Mouse (Mus musculus) spleen, adult 2 months (tissue): Measurements from ENCODE around the gene Smarca4. TPM values are rescaled to one million over a fixed set of nuclear protein-coding genes. Genes with fewer than 3 reads are reported as not detected.

Source experiments
- DNase-seq, 2 experiments: peaks; one replicate each; pipeline versions ENCODE4 v3.0.0 to v3.0.0-alpha.2; 2012 to 2021; ENCODE audit warnings: low spot score in 2 of 2, low read depth in 1 of 2
- H3K27ac ChIP-seq: fragments of 200-500 bp; 2 replicates; pipeline ENCODE4 v1.5.1; 2012; ENCODE audit warnings: low read length, inconsistent platforms; ENCODE audit not compliant: insufficient read depth
- H3K27me3 ChIP-seq: fragments of 200-500 bp; 2 replicates; pipeline ENCODE4 v1.6.1; 2012; ENCODE audit warnings: mild to moderate bottlenecking, moderate library complexity, low read length, inconsistent platforms; ENCODE audit not compliant: control insufficient read depth, insufficient read depth
- H3K36me3 ChIP-seq: fragments of 200-500 bp; 2 replicates; pipeline ENCODE4 v1.6.1; 2012; ENCODE audit warnings: mild to moderate bottlenecking, low read length, inconsistent platforms; ENCODE audit not compliant: control insufficient read depth, insufficient read depth
- H3K4me1 ChIP-seq: fragments of 200-500 bp; 2 replicates; pipeline ENCODE4 v1.6.1; 2011; ENCODE audit warnings: inconsistent platforms; ENCODE audit not compliant: control insufficient read depth, insufficient read depth, insufficient read length
- H3K4me3 ChIP-seq: fragments of 200-500 bp; 2 replicates; pipeline ENCODE4 v1.5.1; 2011; ENCODE audit warnings: mild to moderate bottlenecking, inconsistent platforms; ENCODE audit not compliant: insufficient read depth, insufficient read length; ENCODE audit errors: extremely low read depth
- CTCF ChIP-seq: fragments of 200-500 bp; IDR thresholded peaks from 2 replicates; pipeline ENCODE4 v1.5.1; 2011; ENCODE audit warnings: mild to moderate bottlenecking, inconsistent platforms; ENCODE audit not compliant: insufficient read depth, insufficient read length, insufficient replicate concordance; ENCODE audit errors: extremely low read depth
- POLR2A ChIP-seq: fragments of 200-500 bp; IDR thresholded peaks from 2 replicates; pipeline ENCODE4 v1.6.1; 2011; ENCODE audit warnings: low read depth, low read length, inconsistent platforms
- WGBS: fragments of 180-500 bp; shearing (Covaris S2); methylation state at CpG from one replicate; pipeline ENCODE4 v1.1.7; 2018; 5-methylcytosine and 5-hydroxymethylcytosine counted together
- polyA plus RNA-seq: library from polyadenylated mRNA; depleted of rRNA; stranded (reverse); fragments of >200 nt; gene quantifications from 2 replicates; pipeline ENCODE4 v1.2.3, GENCODE M21; 2012

Gene Smarca4
- polyA plus RNA-seq, 1 experiment = 30.2 TPM

DNA sequence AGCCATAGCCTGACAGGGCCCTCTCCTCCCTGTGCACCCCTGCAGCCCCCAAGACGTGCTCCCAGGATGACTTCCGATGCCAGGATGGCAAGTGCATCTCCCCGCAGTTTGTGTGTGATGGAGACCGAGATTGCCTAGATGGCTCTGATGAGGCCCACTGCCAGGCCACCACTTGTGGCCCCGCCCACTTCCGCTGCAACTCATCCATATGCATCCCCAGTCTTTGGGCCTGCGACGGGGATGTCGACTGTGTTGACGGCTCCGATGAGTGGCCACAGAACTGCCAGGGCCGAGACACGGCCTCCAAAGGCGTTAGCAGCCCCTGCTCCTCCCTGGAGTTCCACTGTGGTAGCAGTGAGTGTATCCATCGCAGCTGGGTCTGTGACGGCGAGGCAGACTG, 117.5 kb downstream of the Smarca4 start:
- H3K36me3 ChIP-seq = peaks cover 18% of the 10 kb centered on the region
- H3K4me3 ChIP-seq = no peak overlapping the region
- no peak for DNase-seq
- no peak overlapping the region for H3K27ac ChIP-seq
- H3K27me3 ChIP-seq = no peaks in the 10 kb centered on the region
- WGBS = 97% methylated on average over 17 of the region's 17 CpGs
- no peak for TF ChIP-seq CTCF
- no peak for TF ChIP-seq POLR2A
- H3K4me1 ChIP-seq = no peaks in the 10 kb centered on the region

DNA sequence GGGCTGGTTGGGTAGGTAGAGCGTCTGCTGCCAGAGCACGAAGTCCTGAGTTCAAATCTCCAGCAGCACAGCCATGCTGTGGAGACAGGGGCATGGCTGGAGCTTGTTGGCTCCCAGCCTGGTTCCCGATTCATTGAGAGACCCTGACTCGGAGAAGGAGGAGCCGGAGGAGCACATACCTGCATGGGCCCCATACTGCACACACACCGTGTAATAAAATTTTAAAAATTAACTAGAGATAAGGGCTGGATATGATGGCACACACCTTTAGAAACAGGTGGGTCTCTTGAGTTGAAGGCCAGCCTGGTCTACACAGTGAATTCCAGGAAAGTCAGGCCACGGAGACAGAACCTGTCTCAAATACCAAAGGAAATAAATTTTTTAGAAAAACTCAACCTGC, 118.0 kb downstream of the Smarca4 start:
- no peaks in the 10 kb centered on the region for H3K4me1 ChIP-seq
- no peak overlapping the region for H3K4me3 ChIP-seq
- TF ChIP-seq POLR2A (no peak), CTCF (no peak)
- 97% methylated on average over 7 of the region's 7 CpGs for WGBS
- no peak for DNase-seq
- peaks cover 21% of the 10 kb centered on the region for H3K36me3 ChIP-seq
- H3K27ac ChIP-seq = no peak overlapping the region
- H3K27me3 ChIP-seq = no peaks in the 10 kb centered on the region

GRCm38 (mm10) chr9:21735126-21735525, 119.2 kb downstream of the Smarca4 start:
- DNase-seq = no peak

GRCm38 (mm10) chr9:21736580-21736979, 120.6 kb downstream of the Smarca4 start:
- H3K36me3 ChIP-seq = peaks cover 30% of the 10 kb centered on the region
- WGBS = 78% methylated on average over 3 of the region's 3 CpGs
- no peak overlapping the region for H3K27ac ChIP-seq
- H3K4me1 ChIP-seq = no peaks in the 10 kb centered on the region
- H3K4me3 ChIP-seq = no peak overlapping the region
- no peaks in the 10 kb centered on the region for H3K27me3 ChIP-seq
- DNase-seq = no peak
- no peak for TF ChIP-seq POLR2A

More at GRCm38 (mm10) chr9:21735126-21735525, 119.2 kb downstream of the Smarca4 start:
- WGBS = 96% methylated on average over 14 of the region's 14 CpGs
- peaks cover 29% of the 10 kb centered on the region for H3K36me3 ChIP-seq
- H3K27ac ChIP-seq = no peak overlapping the region
- TF ChIP-seq POLR2A (no peak), CTCF (no peak)
- no peak overlapping the region for H3K4me3 ChIP-seq
- H3K27me3 ChIP-seq = no peaks in the 10 kb centered on the region
- H3K4me1 ChIP-seq = no peaks in the 10 kb centered on the region

DNA sequence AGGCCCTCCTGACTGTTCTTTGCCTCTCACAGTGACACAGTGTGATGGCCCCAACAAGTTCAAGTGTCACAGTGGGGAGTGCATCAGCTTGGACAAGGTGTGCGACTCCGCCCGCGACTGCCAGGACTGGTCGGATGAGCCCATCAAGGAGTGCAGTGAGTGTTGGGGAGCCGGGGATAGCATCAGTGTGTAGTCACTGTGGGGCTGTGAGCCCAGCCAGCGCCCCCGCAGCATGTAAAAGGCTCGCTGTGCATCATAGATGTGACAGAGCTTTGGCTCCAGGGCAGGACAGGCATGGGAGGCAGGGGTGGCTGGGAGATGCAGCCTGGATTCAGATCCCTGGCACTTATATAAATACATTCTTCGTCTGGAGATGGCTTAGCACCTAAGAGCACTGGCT, 121.2 kb downstream of the Smarca4 start:
- Histone ChIP-seq H3K27ac (no peak overlapping the region), H3K4me3 (no peak overlapping the region), H3K36me3 (peaks cover 32% of the 10 kb centered on the region), H3K27me3 (no peaks in the 10 kb centered on the region), H3K4me1 (no peaks in the 10 kb centered on the region)
- TF ChIP-seq POLR2A = no peak
- no peak for TF ChIP-seq CTCF
- WGBS = 97% methylated on average over 10 of the region's 10 CpGs
- DNase-seq = no peak

DNA sequence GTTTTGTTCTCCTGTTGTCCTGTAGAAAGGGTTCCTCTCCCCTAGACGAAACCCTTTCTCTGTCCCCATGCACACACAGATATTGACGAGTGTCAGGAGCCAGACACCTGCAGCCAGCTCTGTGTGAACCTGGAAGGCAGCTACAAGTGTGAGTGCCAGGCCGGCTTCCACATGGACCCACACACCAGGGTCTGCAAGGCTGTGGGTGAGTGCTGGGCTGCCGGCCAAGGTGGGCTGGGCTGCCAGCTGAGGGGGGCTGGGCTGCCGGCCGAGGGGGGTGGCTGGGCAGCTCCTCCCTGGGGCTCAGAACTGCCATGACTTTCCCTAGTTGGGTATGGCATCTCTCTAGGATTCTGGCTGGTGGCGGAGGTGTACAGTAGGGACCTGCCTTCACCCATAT, 122.8 kb downstream of the Smarca4 start:
- no peaks in the 10 kb centered on the region for H3K4me1 ChIP-seq
- no peaks in the 10 kb centered on the region for H3K27me3 ChIP-seq
- no peak overlapping the region for H3K27ac ChIP-seq
- DNase-seq = no peak
- peaks cover 28% of the 10 kb centered on the region for H3K36me3 ChIP-seq
- H3K4me3 ChIP-seq = no peak overlapping the region
- WGBS = 95% methylated on average over 7 of the region's 7 CpGs
- TF ChIP-seq CTCF (no peak), POLR2A (no peak)

- DNase-seq = no peak
- H3K27me3 ChIP-seq = no peaks in the 10 kb centered on the region
- no peak overlapping the region for H3K27ac ChIP-seq
- H3K4me1 ChIP-seq = no peaks in the 10 kb centered on the region
- no peak for TF ChIP-seq POLR2A
- no peak overlapping the region for H3K4me3 ChIP-seq
- WGBS = 89% methylated on average over 14 of the region's 14 CpGs
- H3K36me3 ChIP-seq = peaks cover 26% of the 10 kb centered on the region
These were observed 124.5 kb downstream of the Smarca4 start for GRCm38 (mm10) chr9:21740427-21740826.
